Mouse (Mus musculus): ENCODE results near the gene Itprip.

DNA sequence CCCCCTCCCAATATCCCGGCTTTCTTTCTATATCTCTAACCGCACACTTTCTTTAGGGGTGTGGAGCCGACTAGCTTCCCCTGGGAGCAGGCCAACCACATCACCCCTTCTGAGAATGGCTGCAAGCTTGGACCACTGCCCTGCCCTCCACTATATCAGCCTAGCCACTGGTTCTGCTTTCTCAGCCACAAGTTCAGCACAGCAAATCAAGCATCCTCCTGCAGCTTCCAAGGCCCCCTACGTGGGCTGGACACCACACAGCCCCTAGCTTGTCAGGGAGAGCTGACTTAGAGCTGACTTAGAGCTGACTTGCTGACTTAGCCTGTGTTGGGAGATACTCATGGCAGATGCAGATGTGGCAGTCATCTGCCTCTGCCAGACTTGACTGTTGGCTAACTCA lies 14.0 kb downstream of the Itprip start:
- TF ChIP-seq POLR2A (IDR thresholded peaks at IDR 0.05; ENCODE audit: insufficient read depth, low read length): no peak
- no peak for TF ChIP-seq CTCF (IDR thresholded peaks at IDR 0.05; ENCODE audit: low read depth, low read length)
- no peak for TF ChIP-seq EP300 (IDR thresholded peaks at IDR 0.05; ENCODE audit: insufficient read depth, low read depth, low read length)
